Mouse (Mus musculus) megakaryocyte progenitor cell, adult 5-6 weeks (primary cell): ENCODE data around the gene Lrfn2. TPM values are rescaled to one million over a fixed set of nuclear protein-coding genes. Genes with fewer than 3 reads are reported as not detected.

Experiments
- ATAC-seq: replicated peaks from 2 replicates; pipeline ENCODE4 v1.8.0; 2016; ENCODE audit warnings: mild to moderate bottlenecking, moderate TSS enrichment, inconsistent platforms; ENCODE audit not compliant: poor library complexity
- total RNA-seq, 2 experiments: library from RNA; stranded (forward) in 1 of 2; stranded (reverse) in 1 of 2; fragments of 157-497, 149-512 nt in 1 of 2; fragments of 200-1000 nt in 1 of 2; gene quantifications; 2 replicates each; pipeline versions ENCODE4 v1.2.3 to v1.2.4; 2015 to 2017

Gene Lrfn2
- not detected in 2 replicates for total RNA-seq (2015)
- not detected in 2 replicates for total RNA-seq (2017)

- peak; percentile 91 for ATAC-seq
Observed at GRCm38 (mm10) chr17:48931621-48932405, at the start of gene Lrfn2. TSS of gene Lrfn2 (plus strand) at chr17:48932379.

DNA sequence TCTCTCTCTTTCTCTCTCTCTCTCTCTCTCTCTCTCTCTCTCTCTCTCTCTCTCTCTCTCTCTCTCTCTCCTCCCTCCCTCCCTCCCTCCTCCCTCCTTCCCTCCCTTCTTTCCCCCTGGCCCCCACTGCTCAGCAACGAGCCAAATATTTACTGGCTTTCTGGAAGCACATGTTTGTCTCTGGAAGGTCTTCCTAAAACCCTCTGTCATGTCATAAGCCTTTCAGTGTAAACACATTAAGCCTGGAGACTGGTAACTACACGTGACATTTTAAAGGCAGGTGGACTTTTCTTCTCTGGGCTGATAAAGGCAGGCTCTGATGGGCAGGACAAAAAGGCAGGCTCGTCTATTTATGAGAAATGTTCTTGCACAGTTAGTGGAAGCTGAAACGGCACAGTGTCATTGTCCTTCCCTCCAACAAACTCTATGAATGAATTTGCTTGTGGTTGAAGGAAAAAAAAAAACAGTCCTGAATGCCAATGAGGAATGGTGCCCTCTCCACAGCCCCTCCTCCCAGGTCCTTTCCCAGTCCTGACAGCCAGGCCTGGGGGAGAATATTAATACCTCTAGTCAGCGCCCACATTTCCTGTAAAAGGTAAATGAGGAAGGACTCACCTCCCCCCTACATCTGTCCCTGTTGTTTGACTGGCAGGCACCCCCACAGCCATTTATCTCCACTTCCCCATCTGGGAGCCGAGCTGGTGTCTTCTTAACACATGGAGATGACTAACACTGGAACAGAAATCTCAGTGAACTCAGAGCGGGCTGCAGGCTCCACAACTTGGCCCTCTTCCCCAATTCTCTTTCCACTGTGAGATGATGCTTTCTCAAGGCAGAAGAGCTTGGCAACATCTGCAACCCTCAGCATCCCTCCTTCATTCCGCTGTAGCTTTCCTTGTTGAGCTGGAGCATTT lies 44.5 kb upstream of the Lrfn2 start:
- no peak for ATAC-seq

- ATAC-seq, result no peak
Observed at GRCm38 (mm10) chr17:48905286-48906040, 26.7 kb upstream of the Lrfn2 start.

- ATAC-seq, result no peak
Observed at GRCm38 (mm10) chr17:48913437-48913836, 18.7 kb upstream of the Lrfn2 start.

DNA sequence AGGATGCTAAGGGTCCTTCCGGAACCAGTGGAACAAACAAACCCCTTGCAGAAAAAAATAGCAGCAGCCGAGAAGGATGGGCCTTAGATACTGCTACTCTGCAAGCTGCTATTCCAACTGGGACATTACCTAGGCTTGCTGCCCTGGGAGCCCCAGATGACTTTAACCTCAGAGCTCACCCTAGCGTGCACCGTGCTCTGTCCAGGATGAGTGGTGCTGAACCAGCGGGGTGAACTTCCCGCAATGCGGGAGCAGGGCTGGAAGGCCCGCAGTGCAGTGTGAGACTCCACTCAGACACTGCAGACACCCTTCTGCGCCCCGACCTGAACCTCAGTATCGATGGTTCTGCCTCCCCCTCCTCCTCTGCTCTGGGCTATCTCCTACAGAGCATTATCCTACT lies 14.8 kb upstream of the Lrfn2 start:
- ATAC-seq, result peak; percentile 44; the same call in 1 of the 2 replicates

- no peak for ATAC-seq
Observed at GRCm38 (mm10) chr17:48918458-48918857, 13.7 kb upstream of the Lrfn2 start.

GRCm38 (mm10) chr17:48922905-48923304 lies 9.3 kb upstream of the Lrfn2 start:
- no peak for ATAC-seq

- ATAC-seq, result no peak
Observed at GRCm38 (mm10) chr17:48925426-48925825, 6.8 kb upstream of the Lrfn2 start.

- no peak for ATAC-seq
Observed at GRCm38 (mm10) chr17:48930994-48931393, 1.2 kb upstream of the Lrfn2 start.

DNA sequence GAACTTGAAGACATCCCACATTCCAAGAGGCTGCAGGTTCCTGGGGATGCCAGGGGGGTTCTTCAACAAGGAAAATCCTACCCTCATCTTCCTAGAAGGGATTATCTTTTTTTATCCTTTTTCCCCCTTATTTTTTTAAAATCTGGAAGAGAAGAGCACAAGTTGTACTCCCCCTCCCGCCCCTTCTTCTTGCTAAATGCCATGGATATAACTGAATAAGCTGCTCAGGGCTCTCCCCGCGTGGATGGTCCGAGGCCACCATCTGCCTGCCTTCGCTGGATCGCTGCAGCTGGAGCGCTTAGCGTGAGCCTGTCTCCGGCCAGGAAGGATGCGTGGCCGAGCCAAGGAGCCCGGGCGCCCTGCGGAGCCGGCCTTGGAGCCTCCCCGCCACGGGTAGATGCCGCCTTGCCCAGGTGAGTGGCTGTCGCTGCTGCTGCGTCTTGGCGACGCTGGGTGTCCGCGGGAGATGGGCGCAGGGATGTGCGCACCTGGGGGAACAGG lies 277 bp downstream of the Lrfn2 start:
- ATAC-seq, result no peak

GRCm38 (mm10) chr17:48932916-48933315 lies 737 bp downstream of the Lrfn2 start:
- ATAC-seq, result no peak

- no peak for ATAC-seq
Observed at GRCm38 (mm10) chr17:48935201-48935600, 3.0 kb downstream of the Lrfn2 start.

GRCm38 (mm10) chr17:48936445-48937141 lies 4.4 kb downstream of the Lrfn2 start:
- no peak for ATAC-seq

GRCm38 (mm10) chr17:48938711-48939220 lies 6.6 kb downstream of the Lrfn2 start:
- ATAC-seq, result no peak

- no peak for ATAC-seq
Observed at GRCm38 (mm10) chr17:48946315-48946714, 14.1 kb downstream of the Lrfn2 start.

- no peak for ATAC-seq
Observed at GRCm38 (mm10) chr17:48946765-48947164, 14.6 kb downstream of the Lrfn2 start.

DNA sequence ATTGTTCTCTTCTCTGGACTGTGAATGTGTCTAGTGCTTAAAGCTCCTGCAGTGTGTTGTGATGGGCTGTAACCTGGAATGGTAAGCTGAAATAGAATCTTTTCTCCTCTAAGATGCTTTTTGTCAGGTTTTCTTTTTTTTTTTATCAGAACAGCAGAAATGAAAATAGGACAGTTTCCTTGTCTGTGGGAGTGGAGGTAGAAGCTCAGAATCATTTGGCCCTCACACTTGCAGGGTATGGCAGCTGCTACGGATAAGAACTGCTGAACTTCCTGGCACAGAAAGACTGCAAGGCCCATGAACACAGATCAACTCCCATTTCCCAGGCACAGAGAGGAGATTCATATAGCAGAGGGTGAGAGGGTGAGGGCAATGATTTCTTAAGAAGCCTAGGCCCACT lies 19.1 kb downstream of the Lrfn2 start:
- no peak for ATAC-seq

DNA sequence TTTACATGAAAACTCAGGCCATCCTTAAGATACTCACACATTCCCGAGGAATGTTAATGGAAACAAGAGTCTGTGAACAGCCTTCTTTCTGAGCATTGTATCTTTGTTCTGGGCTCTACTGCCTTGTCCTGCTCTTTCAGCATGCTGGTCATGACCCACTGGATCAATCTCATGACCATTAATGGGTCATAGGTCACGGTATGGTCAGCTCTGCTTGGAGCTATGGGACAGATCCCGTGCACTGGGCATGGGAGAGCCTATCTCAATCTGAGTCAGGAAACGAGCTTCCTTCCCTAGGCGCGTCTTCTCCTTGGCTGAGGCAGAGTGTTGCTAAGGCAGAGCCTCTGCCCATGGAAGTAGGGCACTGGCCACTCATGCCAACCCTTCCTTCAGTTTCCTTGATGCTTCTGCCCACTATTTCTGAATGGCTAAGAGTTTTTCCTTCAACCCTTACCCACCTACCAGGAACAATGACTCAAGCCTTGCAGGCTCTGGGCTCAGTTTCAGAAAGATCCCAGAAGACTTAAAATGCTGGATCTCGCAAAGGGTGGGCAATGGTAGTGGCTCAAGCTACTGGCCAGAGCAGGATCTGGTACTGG lies 24.0 kb downstream of the Lrfn2 start:
- ATAC-seq, result no peak

DNA sequence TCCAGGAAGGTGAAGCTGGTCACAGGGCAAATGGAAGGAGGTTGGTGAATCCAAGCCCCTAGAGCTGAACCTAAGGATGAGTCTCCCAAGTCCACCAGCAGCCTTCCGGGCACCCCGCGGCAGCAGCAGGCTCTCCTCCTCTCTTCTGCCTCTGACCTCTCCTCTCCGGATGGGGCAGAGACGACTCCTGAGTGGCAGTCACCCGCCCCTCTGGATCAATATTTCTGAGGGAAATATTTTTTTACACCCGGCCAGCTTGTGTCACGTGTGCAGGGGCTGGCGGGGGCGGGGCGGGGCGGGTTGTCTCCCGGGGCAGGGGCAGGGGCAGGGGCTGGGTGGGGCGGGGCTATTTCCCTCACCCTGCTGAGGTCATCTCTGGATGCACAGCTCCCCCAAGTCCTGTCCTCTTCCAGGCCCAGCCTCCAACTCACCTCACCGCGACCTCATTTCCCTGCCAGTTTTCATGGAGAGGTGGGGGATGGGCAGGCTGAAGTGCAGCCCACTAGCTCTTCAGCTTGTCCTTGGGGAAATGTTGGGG lies 28.1 kb downstream of the Lrfn2 start:
- no peak for ATAC-seq
